Mouse (Mus musculus) hindlimb bud, embryonic 11.5 days (tissue): ENCODE data around the gene Podxl2.

Experiments used
- DNase-seq: peaks from one replicate; pipeline ENCODE4 v3.0.0-alpha.2; 2012; ENCODE audit warnings: low read depth, low spot score; ENCODE audit errors: extremely low spot score

Podxl2 gene

DNA sequence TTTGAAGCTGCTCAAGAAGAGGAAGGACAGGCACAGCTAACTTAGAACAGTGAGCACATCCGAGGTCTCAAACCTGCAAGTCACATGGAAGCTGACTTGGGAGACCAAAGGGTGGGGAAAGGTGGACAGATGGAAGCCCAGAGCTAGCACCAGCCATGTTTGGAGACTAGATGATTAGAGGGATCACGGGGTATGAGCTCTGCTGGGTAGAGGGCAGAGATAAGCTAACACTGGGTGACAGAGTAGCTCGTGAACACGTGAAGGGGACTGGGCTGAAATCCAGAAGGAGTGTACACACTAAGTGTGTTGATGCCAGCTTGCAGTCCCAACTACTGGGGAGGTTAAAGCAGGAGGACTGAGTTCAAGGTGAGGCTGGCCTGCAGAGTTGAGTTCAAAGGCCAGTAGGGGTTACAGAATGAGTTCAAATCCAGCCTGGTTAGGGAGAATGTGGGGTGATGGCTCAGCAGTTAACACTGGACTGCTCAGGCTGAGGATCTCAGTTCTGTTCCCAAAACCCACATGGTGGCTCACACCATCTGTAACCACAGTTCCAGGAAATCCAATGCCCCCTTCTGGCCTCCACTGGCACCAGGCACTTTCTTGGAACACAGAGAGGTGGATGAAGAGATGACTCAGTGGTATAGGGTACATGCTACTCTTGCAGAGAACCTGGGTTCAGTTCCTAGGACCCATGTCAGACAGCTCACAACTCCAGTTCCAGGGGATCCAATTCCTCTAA, 70.7 kb downstream of the Podxl2 start:
- no peak for DNase-seq

DNA sequence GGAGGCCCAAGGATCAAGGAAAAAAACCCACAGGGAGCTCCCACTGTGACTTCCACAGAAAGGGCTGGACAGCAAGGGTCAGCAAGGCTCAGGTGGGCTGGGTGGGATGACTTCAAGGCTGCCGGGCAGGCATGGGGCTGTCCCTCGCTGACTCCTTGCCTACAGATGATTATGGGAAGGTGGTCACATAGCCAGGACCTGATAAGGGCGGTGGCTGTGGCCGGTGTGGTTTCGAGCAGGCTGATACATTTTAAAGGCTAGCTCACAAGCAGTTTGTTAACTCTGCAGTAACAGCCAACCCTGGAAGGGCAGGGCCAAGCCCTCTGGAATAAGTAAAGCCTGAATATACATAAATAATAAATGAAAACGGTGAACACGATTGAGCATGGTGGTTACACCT, 71.8 kb downstream of the Podxl2 start:
- DNase-seq = no peak

GRCm38 (mm10) chr6:88800735-88801134, 74.1 kb downstream of the Podxl2 start:
- DNase-seq = no peak

DNA sequence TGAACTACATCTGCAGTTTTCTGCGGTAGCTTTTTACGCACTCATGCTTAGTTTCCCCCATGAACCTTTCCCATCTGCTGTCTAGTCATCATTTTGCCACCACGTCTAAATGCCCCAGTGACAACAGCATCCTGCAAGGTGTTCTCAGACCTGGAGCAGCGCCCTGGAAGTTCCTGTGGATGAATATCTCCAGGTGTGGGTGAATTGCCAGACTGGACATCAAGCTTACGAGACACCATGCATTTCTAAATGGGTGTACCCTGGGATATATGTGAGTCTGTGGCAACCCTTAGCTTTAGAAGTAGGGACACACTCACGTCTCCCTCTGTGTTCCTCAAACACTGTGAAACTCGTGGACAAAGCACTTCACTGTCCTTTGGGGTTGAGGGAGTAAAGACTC, 74.7 kb downstream of the Podxl2 start:
- no peak for DNase-seq

DNA sequence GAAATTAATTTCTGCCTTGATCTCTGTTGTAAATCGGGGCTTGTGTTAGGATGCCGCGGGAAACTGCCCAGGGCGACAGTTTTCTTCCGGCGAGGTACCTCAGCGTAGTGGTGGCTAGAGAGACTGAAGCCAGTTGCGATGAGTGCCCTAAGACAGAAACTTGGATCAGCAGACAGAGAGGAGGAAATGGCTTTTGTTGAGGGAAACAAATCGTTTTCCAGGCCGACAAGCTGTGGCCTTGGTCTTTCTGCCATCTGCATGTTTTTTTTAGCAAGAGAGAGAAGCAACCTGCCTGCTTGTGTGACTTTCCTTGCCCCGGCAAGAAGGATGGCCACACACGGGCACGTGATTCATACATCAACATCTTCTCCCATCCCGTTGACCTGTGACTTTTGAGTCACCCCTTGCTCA, 80.3 kb downstream of the Podxl2 start:
- DNase-seq = no peak

GRCm38 (mm10) chr6:88793872-88794271, 81.0 kb downstream of the Podxl2 start:
- DNase-seq = no peak

DNA sequence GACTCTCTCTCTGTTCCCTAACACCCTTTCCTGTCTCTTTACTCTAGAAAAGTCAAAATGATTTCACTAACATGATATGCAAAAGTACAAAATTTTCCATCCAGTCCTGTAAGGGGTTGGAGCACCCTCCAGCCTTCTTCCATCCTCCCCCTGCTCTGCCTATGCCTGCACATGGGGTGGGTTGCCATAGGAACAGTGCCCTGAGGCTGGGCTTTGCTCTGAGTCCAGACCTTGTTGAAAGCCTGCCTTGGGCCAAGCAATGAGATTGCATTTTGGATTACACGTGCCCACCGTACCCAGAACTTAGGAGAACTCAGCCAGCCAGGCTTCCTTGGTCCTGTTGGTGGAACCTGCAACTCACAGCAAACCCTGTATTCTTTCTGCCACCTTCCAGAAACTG, 81.6 kb downstream of the Podxl2 start:
- DNase-seq = no peak
